Mouse (Mus musculus): ENCODE results near the gene H2al2a.

Gene H2al2a

DNA sequence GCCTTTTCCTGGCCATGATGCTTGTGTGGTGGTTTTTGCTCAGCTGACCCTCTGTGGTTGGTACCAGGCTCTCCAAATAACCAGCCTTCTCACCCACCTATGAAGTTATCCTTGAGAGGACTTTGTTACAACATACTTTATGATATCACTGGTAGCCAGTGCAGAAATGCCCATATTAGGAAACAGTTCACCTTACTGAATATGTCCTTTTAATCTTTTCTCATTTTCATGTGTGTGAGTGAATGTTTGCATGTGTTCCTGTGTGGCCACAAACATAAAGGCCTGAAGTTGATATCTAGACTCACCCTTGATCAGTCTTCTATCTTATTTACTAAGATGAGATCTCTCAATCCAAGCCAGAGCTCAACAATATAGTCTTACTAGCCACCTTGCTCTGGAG, at the start of gene H2al2a:
Gene H2al2a (minus strand): TSS at position 101 of the 400 bp plus-strand sequence.
- no peak for DNase-seq

DNA sequence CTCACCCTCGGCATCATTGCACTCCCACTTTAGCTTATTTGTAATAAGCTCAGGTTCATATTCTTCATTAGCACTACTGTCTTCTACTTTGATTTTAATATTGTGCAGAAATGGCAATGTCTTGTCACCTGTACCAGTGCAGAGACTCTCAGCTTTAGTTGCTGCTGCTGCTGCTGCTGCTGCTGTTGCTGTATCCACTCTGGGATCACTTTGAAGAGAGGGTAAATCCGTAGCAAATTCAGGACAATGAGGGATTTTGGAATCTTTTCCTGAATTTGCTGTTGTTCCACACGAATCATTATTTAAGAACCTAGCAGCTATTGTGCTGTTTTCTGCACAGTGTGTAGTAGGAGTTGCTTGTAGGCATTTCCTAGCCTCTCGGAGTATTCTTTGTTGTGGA, 49.4 kb upstream of the H2al2a start:
- DNase-seq, result no peak

DNA sequence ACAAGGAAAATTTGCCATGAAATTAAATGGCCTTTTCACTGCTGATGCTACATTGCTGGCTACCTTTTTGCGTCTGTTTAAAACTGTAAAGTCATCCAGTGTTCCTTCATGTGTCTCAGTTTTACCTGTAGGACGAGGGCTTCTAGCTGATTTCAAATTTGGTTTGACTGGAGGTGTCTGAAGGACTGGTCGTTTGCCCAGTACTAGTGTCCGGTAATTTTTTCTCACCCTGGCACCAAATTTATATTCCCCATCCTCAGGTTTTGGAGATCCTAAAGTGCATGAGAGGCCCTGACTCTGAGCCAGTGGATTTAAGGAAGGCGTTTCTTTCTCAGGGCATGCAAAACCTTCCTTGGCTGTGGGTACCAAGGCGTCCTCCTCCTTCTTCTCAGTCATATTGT, 49.0 kb upstream of the H2al2a start:
- peak in 1 of 2 experiments; percentile 45 for DNase-seq

DNA sequence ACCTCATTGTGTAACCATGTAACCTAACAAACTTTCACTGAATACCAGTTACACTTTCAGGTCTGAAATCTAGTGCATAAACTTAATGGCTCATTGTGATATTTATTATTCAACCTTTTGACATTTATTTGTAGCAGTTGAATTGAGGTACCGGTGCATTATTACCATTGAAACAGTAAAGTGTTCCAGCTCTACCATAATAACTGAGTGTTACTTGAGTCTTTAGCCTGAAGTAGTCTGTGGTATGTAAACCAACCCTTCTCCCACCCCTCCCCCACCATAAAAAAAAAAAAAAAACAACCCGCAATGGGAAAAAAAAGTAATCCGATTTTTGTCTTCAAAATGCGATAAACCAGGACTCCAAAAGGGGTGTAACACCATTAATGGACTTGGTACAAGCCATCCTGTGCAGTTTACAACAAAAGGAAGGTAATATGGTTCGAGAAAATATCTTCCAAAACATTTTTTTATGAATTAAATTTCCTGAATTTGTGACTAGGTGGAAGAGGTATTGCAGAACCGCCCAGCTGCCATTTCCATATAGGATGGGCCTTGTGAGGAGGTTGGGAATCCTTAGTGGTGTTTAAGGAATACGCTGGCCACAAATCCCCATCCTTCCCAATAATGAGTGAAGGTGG, 48.5 kb upstream of the H2al2a start:
- DNase-seq, result peak in 1 of 2 experiments; percentile 36

DNA sequence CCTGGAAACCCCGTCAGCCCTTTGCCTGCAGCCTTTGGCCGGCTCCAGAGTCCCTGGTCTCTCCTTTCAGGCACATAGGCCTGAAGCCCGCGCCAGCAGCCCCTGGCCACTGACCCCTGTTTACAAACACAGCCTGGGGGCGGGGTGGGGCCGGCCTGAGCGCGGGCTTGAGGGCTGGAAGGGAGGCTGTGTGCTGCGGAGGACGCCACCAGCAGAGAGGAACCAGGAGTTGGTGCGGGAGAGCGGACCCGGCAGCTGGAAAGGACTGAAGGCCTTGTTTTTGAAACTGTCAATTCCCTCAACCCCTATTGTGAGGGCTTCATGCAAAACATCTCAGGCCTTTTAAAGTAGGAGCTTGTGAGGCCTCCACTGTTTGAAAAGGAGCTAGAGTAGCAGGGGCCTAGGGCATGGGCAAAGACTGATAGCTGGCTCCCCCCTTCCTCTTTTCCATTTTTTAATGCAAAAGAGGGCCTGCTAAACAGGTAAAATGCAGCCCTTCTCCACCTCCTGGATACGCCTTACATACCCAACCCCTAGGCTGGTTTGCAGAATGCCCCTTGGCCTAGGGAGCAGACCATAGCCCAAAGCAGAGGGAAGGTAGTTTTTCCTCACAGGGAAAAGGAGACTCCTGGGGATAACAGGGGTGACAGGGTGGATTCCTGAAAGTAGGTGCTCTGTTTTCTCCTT, 44.6 kb upstream of the H2al2a start:
- DNase-seq, result peak; percentile 80 to 84

DNA sequence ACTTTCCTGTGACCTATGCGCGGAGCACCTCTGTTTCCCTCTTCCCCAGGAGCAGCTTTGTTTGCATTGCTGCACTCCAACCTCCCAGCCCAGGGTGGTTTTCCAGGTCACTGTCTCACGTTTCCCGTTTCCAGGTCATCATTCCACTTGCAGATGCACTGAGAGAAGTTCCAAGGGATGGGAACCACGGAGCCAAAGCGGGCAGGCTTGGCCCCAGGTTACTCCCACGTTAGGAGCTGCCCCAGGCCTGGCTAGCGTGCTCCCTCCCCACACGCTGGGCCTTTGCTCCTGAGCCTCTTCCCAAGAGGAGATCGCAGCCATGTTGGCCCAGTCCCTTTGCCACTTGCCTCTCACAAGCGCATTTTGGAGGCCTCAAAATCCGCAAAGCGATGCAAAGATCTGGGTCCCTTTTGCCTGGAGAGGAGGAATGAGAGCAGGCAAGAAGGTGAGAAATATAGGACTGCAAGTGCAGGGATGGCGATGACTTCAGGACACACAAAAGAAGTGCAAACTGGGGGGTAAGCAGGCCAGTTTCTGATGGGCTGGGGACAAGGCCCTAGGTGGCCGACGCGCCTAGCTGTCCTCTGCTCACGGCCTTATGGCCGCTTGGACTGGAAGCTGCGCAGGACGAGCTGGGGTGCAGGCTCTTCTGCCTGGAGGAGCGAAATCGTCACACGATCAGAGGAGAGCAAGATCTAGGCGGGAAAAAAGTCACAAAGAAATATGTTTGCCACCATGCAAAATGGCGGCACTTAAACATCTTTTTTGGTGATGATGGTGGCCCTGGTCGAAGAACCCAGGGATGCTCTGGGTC, 43.8 kb upstream of the H2al2a start:
- DNase-seq, result peak; percentile 56 to 69

DNA sequence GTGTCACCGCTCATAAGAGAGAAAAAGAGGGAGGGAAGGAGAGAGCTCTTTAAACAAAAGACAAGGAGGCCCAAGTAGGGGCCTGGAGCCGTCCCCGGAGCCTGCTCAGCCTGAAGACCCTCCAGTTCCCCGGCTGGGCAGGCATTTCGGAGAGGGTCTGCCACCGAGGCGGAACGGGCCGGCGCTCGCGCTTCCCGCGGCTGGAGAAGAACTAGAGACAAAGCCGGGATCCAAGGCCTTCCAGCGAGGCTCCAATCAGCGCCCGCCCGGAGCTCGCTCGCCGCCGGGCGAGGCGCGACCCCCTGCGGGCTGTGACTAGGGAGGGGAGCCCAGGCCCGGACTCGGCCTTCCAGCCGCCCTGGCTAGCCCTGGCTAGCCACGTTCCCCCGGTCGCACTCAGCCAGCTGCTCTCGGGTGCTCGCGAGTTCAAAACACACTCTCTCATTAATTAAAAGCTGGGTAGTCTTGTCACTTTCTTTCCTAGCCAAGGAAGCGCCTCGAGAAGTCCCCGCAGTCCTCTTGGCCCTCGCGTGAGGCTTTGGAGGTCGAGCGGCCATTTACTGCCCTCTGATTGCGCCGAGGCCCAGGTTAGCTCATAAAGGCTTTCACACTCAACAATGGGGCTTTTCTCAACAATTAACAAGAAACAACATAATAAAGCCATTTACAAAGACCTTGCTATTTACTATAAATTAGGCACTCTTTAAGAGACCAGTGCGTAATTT, 43.0 kb upstream of the H2al2a start:
- peak; percentile 77 to 81 for DNase-seq

DNA sequence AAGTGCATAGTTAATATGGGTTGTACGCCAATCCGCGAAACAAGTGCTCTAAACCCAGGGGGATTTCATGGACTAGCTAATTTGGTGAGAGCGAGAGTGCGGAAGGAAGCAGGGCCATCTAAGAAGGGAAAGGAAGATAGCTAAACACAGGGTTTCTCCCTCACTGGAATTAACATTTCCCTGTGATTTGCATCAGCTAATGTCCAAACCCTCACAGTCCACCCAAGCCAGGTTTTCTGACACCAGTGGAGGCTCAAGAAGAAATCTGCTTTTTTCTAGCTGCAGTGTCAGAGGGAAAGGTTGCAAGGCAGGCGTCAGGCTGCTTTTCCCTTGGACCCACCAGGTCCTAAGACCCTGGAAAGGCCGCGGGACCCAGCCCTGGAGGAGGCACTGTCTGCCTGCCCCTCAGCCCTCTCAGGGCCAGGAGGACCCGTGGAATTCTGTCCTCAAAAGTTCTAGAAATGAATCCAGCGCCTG, 42.2 kb upstream of the H2al2a start:
- DNase-seq, result peak; percentile 39 to 49

DNA sequence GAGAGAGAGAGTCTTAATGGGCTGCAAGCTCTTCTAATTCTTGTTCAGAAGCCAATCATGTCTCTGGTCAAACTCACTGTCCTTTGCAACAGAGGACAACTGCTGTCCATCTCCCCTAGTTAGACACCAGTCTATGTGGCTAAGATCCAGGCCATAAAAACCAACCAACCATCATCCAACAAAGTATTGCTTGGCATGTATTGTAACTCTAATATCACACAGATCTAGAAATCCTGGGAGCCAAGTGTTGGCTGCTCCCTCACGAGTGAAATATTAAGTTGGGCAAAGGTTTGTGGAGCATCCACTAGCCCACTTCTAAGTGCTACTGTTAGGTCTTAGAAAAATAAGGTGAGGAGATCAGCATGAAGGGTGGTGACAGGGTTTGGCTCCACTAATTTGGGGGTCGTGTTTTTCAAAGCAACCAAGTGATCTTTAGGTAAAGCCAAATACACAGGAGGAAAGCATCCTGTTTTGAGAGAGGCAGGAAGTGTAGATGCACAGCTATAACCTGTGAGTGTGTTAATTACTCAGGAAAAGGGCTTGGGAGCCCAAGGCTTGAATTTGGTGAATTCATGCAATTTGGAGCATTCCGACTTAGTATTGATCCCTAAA, 41.5 kb upstream of the H2al2a start:
- DNase-seq, result peak in 1 of 2 experiments; percentile 21

DNA sequence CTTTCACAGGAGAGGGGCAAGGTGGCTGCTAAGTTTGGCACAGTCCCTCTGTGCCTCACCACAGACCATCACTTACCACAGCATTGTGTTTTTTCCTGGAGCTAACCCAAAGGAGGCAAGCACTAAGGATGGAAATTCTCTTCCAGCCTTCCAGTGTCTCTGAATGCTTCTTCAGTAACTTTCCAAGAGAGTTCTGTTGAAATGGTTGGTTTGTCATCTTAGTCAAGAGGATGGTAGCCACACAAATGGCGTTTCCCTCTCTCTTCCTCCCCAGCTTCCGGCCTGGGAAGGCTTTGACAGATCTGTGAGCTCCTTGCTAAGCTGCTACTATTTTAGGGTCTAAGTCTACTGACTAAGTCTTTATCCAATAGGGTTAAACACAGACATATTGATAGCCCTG, 40.7 kb upstream of the H2al2a start, which contains the start of gene A930004D18Rik:
Gene A930004D18Rik (minus strand): TSS at position 247 of the 400 bp plus-strand sequence.
- DNase-seq, result no peak

DNA sequence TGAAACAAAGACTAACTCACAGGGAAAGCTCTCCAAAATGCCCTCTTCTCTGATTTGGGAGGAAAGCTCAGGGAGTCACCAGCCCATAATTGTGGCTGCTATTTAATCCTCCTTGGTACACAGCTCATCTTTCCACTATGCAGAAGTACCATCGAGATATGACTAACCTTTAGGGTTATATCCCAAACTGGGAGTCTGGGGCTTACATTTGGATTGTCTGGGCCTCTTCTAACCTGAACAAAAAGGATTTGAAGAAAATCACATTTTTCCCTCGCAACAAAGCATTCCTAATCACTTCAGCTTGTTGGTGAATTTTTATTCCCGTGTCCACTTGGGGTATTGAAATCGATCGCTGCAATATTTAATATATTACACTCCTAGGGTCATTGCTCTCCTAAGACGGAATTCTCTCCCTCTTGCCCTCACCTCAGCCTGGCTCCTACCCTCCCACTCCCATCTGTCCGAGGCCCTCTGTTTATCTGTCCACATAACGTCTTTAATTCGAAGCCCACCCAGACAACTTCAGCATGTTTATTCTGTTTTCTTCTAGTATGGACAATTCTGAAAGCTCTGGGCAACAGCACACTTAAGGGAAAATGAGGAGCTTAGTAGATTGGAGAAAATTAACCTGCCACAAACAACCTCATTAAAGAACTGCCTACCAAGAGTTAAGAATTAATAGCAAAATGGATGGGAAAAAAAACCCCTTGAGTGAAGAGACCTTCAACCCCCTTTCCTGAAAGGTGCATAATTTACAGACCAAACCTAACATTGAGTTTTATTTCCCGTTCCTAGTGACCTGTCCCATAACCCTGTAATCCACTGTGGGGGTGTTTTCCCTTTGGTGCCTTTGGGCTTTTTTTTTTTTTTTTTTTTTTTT, 37.9 kb upstream of the H2al2a start:
- peak in 1 of 2 experiments; percentile 11 for DNase-seq

DNA sequence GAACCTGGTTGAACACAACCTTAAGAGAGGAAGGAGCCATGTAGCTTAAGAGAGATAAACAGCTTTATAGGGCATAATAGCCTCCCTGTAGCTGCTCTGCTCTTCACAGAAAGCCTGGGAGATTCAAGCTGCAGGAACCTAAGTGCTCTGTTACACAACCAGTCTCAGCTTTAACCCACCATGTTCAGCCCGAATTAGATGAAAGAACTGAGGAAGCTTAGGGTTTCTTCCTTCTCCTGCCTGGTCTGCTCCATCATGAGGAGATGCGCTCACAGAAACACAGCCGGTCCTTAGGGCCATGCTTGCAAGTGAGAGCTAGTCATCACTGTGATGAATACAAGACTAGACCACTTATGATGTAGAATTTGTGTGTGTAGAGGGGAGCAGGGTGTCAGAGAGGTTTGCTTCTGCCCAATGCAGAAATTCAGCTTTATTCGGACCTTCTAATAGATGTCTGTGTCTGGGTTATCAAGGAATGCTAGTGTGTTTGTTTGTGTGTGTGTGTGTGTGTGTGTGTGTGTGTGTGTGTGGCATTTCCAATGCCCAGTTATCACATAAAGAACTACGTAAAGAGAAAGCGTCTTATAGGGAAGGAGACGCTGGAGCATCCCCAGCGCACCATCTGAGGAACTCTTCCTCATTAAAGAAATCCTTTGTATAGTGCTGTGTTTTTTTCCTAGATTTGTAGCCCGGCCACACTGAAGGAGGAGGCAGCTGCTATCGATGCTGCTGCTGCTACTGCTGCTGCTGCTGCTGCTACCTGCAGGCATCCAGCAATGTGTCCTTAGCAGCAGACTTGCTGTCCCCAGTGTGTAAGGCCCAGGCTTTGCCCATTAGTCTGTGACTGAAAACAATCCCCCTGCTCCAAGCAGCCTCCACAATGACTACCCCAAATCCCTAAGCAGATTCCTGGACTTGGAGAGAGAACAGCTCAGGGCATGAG, 36.7 kb upstream of the H2al2a start:
- peak in 1 of 2 experiments; percentile 11 for DNase-seq

DNA sequence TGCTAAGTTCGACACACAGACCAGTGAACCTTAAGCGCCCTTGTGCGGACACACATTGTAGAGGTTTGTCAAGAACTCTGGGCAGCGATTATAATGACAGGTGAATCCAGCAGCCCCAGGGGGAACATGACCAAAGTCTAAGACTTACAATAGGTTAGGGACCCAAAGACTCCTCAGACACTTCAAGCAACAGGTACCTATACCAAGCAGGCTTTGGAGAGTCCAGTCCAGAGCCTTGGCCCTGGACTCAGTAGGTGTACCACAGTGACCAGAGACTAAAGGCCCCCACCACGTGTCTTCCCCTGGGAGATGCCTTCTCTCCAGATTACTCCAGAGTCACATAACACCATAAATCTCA, 35.8 kb upstream of the H2al2a start:
- no peak for DNase-seq

DNA sequence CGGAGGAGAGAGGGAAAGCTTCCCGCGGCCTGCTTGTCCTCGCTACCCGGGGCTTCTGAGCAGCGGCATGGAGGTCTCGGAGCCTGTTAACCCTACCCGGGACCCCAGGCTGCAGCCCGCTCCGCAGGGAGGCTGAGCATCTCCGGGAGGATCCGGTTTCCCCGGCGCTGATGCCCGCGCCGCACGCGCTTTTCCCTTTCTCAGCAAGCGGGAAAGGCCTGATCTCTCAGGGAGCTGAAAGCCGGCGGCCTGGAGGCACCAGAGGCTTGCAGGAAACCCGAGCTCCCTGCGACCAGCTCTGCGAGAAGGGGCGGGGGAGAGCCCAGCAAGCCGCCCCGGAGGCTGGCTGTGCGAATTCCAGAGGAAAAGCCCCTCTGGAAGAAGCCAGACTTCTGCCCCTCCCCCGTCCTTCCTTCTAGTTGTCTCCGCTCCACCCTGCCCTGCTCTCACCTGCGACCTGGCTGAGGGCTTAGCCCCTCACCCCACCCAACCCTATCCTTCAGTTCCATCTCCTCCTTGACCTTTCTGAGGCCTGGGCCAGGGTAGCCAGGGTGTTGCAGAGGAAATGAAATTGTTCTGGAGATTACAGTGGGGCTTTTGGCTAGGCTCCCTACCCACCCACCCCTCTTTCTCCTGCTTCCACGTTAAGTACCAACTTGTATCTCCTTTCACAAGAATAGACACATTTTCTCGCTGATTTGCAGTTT, 35.2 kb upstream of the H2al2a start:
- DNase-seq, result peak; percentile 65 to 76

DNA sequence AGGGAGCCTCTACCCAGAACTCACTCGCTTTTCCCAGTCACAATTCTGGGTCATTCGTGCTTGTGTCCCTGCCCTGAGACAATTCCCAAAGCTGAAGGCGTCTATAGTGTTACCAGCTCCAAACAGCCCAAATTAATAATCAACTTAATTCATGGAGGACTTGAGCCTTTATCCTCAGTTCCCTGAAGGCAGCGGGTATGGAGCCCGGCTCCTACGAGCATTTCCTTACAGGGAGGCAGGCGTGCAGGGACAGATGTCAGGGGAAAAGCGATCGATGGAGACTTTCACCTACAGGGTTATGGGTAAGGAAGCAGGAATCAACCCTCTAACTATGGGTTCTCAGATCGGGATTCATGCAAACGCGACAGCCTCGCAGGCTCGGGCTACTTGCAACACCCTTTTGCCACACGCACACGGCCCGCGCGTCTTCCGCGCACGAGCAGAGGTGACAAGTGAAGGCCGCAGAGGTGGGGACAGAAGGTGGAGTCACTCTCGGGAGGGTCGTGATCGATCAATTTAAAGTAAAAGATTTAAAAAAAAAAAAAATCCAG, 34.6 kb upstream of the H2al2a start:
- peak; percentile 49 to 66 for DNase-seq

DNA sequence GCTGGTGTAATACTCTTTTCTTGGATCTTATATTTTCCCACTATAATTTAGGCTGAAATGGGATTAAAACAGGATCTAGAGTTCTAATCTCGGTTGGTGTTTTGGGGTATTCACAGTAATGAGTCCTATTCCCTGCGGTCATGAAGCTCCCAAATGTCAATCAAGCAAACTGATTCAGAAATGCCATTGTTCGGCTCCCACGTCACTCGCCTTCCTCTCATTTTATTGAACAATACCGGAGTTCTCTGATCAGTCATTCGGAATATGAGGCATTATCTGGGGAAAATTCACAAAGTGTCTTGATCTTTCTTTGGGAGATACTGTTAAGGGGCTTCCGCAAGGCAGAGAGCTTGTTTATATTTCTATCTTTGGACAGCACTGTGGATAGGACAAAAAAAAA, 33.8 kb upstream of the H2al2a start:
- DNase-seq, result peak in 1 of 2 experiments; percentile 30

DNA sequence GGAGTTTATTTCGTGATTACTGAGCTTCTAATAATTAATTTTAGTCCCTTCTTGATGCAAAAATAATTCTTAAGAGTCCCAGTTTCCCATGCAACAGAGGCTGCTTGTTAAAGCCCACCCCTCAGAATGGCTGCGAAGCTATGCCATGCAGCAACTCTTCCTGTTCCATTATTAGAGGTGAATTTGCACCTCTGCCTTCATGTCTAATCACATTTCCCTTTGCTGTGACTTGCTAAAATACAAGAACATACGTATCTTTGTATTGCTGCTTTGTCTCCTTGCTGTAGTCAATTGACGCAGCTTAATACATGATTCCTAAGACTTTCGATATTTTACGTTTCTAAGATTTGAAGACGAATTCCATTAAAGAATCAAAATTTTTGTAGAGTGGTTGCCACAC, 32.9 kb upstream of the H2al2a start:
- peak in 1 of 2 experiments; percentile 13 for DNase-seq

DNA sequence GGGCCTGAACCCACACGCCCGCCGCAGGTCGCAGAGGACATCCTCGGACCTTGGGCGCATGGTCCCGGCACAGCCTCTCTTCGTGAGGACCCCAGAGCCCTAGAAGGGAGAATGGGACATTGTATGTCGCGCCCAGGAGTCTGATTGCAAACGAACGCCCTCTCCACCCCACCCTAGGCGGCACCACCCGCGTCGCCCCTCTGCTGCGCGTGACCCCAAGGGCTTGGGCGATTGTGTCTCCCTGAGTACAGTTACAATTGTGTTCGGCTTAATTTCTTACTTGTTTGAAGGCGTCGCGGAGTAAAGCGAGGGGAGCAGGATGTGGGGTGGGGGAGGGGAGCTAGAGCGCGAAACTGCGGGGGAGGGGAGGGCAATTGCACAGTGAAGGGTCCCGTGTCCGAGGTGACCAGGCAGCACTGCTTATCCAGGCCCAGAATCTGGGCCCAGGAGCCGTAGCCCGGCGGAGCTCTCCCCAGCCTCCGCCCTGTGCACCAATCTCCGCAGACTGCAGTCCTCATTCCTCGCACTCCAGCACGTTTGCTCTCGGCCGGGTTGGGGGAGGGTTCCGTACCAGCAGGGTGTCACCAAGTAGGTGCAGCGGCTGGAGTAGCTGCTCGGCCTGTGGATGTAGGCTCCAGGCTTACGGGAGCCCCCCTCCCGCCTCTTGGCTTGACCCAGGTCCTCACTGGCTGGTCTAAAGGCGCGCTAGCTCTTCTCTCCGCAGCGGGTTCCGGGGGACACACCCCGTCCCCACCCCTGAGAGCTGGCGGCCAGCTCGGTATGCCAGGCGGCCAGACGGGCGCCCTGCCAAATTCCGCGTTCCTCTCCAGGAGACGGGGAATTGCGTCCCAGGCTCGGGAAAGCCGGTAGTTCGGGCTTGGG, 31.6 kb upstream of the H2al2a start:
- peak; percentile 96 to 97 for DNase-seq

Data from cerebellum, postnatal 10 days (tissue).